Mouse (Mus musculus) embryonic facial prominence, embryonic 11.5 days (tissue): ENCODE data around the gene Wnt3a. TPM values are rescaled to one million over a fixed set of nuclear protein-coding genes. Genes with fewer than 3 reads are reported as not detected.

Experiments
- microRNA-seq: library from miRNA; unstranded; fragments of <30 nt; microRNA quantifications from one replicate; pipeline ENCODE4, GENCODE M21; 2016; ENCODE audit warnings: borderline number of aligned reads
- polyA plus RNA-seq: library from polyadenylated mRNA; unstranded; fragments of >200 nt; fragmentation: Nextera tagmentation; extraction: Ambion mirVana; gene quantifications from 2 replicates; pipeline ENCODE4 v1.2.1, GENCODE M21; 2014

Gene Wnt3a
- polyA plus RNA-seq, 1 experiment from 2014 or later, result 0.77 TPM

Small RNA genes lying within 50 kb of the gene (microRNA-seq; reads per million reads assigned to microRNA genes)
- not detected for gene Gm24756

Other genes starting within 250 kb of the Wnt3a start
- gene Obscn, start 154.3 kb downstream of the Wnt3a start, polyA plus RNA-seq, result 0.04 and 0.62 TPM in 2 replicates
- gene Iba57, start 127.0 kb downstream of the Wnt3a start, polyA plus RNA-seq, result 1.5 and 2.6 TPM in 2 replicates
- gene Gjc2, start 107.5 kb downstream of the Wnt3a start, polyA plus RNA-seq, result 0.15 TPM in 1 of 2 replicates, not detected in the other
- gene Guk1, start 98.5 kb downstream of the Wnt3a start, polyA plus RNA-seq, result 121 and 139 TPM in 2 replicates
- gene Mrpl55, start 88.3 kb downstream of the Wnt3a start, polyA plus RNA-seq, result 89.8 and 95.2 TPM in 2 replicates
- gene 2310033P09Rik, start 82.4 kb downstream of the Wnt3a start, polyA plus RNA-seq, result 35.7 and 36.8 TPM in 2 replicates
- gene Arf1, start 62.5 kb downstream of the Wnt3a start, polyA plus RNA-seq, result 626 and 650 TPM in 2 replicates
- gene Wnt9a, start 16.2 kb upstream of the Wnt3a start, polyA plus RNA-seq, result 1.6 and 1.8 TPM in 2 replicates
- gene Prss38, start 84.9 kb upstream of the Wnt3a start, polyA plus RNA-seq, result 0.17 TPM in 1 of 2 replicates, not detected in the other
- gene Jmjd4, start 159.3 kb upstream of the Wnt3a start, polyA plus RNA-seq, result 16.1 and 16.2 TPM in 2 replicates
- 177 and 191 TPM in 2 replicates for gene Snap47, start 160.4 kb upstream of the Wnt3a start, polyA plus RNA-seq
- 10.3 and 11.8 TPM in 2 replicates for gene Zfp867, start 181.7 kb upstream of the Wnt3a start, polyA plus RNA-seq
- gene Zkscan17, start 236.0 kb upstream of the Wnt3a start, polyA plus RNA-seq, result 21.5 and 23.0 TPM in 2 replicates